Mouse (Mus musculus): ENCODE measurements around the gene Dst.

Dst gene

DNA sequence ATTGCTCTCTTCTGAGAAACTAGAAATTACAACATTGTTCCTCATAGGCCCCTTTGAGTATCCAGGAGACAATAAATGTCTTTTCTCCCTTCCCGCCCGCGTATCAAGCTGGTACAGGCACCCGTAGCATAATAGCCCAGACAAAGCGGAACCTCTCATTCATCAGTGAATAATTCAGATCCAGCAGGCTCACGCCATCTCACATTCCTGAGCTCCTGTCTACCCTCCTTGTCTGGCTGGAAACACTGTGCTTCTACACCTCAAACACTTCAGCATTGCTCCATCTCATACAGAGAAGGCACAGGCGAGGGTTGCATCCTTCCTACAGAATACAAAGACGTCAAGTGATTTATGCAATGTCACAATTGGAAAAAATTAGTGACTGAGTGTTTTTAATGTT, 23.8 kb downstream of the Dst start:
- DNase-seq (ENCODE audit: low spot score): no peak

DNA sequence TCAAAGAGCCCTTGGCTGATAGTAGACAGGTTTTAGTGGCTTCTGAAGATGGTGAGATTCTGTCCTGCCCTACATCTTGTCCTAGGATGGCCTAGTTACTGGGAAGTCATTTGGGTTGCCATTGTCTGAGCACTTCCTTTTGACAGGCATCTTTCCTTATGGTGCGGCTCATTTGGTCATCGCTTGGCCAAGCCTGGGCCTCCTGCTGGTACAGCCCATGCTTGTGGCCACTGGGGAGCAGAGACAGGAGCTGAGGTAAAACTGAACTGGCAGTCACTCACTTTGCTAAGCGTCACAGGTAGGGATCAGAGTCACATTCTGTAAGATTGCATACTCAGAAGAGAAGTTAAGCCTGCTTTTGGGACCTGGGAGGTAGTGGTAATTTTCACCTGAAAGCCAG, 24.2 kb downstream of the Dst start:
- DNase-seq (ENCODE audit: low spot score): no peak

DNA sequence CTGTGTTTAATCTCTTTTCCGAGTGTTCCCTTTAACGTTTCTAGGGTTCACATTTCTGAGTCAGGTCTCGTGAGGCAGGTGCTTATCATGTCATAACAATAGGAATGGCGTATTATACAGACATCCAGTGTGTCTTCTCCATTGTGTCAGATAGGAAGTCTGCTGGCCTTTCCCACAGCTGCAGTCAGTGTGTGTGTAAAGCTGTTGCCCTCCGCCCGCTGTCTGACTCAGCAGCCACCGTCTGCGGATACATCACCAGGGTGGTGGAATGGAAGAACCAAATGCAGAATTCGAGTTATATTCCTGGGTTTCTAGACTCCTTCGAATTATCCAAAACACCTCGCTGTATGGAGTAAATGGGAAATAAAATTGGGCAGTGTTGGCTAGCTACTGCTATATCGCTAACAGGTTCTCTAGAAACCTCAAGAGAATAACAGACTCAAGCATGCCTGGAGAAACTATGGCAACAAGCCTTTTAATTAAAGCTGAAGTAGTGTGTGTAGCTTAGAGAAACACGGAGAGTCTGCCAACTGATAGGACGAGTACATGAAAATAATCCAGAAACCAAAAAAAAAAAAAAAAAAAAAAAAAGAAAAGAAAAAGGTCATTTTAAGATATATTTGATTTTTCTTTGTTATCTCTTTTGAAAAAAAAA, 24.9 kb downstream of the Dst start:
- DNase-seq (ENCODE audit: low spot score): no peak

DNA sequence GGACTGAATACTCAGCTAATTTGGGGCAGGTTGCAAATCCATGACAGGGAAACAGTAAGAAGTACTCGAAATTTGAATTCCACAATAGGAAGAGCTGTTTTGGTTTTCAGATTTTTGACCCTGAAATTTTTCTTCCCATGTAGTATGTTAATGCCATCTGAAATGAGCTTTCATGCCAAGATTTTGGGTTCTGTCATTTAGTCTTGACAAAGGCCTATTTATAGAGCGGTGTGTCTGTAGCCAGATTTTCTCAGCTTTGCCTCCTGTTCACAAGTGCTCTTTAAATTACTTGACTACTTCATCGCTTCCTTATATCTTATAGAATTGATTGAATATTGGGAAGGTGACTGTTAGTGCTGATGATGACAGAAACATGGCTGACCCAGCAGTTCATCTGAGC, 27.9 kb downstream of the Dst start:
- no peak for DNase-seq (ENCODE audit: low spot score)

DNA sequence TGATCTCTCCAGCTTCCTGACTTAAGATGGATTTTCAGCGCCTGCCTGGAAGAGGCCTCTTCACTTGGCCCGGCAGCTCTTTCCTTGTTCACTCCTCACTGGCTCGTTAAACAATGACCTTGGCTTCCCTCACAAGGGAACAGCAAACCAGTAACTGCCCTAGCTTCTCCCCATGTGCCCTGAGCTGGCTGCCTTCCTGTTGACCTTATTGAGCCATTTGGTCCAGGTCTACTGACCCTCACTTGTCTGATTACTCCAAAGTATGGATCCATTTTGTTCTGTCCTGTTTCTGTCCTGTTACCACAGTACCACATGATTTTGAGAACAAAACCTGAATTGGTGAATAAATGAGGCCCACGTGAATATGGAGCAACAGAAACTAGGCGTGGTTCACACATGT, 31.8 kb downstream of the Dst start:
- DNase-seq (ENCODE audit: low spot score): no peak

DNA sequence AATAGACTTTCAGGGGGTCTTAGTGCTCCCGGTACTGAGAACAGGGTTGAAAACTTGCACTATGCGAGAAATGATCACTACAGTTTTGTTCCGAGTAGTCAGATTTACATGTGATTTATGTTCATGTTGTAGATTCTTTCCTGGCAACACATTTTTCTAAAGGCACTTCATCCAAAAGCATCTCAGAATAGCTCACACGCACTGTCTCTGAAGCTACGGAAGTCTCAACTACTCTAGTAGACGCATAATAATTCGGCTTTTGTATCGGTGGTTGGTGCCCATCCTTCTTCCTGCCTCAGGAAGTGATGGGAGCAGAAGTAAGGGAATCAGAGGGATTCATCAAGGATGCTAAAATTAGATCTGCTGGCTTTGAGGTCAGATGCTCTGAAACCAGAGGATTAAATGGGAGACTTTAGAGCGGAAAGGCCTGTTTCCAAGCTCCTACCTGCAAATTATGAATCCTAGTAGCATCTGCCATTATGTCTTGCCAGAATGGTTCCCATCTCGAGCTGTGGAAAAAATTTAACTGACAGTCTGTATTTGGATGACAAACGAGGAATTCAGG, 32.4 kb downstream of the Dst start:
- no peak for DNase-seq (ENCODE audit: low spot score)

DNA sequence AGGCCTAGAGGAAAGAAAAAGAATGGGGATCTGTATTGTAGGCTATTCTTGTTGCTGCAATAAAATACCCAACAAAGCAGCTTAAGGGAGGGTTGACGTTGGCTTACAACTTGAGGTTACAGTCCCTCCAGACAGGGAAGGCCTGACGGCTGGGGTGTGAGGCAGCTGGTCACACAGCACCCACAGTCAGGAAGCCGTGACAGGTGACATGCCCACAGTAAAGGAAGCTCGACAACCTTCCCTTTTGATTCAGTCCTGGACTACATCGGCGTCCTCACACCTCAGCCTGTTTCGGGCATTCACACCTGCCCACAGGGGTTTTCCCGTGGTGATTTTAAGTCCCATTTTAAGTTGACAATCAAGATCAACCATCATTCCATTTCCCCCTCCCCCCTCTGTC, 34.6 kb downstream of the Dst start:
- no peak for DNase-seq (ENCODE audit: low spot score)

DNA sequence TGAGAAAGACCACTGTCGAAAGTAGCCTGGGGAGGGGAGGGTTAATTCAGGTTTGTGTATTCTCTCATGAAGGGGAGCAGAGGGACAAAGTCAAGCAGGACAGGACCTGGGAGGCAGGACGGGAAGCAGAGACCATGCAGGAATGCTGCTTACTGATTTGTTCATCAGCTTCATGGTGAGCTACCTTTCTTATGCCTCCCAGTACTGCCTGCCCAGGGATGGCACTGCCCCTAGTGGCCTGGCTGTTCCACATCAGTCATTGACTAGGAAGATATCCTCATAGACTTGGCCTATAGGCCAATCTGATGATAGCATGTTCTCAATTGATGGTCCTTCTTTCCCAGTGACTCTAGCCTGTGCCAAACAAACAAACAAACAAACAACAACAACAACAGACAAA, 35.9 kb downstream of the Dst start:
- DNase-seq (ENCODE audit: low spot score): no peak

DNA sequence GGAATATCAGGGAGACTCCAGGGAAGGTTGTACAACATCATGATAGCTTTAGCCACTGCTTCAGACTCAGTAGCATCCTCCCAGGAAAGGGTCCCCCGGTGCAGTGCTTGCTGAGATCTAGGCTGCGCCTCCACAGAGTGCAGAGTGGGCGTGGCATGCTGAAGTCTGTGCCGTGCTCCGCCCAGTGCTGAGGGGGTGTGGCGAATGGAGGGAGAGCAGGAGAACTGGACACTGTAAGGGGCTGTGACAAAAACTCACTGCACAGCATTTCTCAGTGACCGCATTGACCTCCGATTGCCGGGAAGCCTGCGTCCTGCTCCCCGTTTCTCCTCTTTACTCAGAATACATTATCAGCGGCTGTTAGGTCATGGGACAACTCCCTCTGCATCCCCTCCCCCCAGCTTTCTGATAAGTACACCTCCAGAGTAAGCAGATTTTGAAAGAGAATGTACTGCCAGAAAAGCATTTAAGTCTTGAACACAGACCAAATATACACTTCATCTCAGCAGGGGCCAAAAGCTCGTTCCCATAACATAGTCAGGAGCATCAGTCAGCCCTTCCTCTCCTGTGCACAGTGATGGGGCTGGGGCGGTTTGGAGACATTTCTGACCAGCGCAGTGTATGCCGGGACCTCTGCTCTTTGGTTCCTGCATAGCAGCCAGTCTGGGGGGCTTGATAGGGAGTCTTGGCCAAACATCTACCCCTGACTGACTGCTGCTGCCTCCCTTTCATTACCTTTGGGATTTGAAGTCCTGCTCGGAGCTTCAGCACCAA, 37.1 kb downstream of the Dst start:
- DNase-seq (ENCODE audit: low spot score): peak; percentile 32

DNA sequence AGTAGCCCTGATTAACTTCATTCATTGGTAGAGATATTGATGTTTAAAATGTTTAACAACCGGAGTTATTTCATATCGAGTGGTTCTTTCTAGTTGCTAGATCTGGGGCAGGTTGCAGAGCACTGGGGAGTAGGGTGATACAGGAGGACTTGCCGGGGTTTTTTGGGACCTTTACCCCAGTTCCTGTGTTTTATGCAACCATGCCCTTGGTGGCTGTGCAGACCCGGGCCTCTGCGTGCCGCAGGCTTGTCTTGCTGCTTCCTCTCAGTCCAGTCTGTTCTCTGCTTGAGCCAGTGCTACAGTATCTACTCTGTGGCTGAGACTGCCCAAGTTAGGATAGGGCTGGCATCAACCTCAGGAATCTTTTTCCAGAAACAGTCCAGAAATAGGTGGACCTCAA, 37.7 kb downstream of the Dst start:
- DNase-seq (ENCODE audit: low spot score): no peak

DNA sequence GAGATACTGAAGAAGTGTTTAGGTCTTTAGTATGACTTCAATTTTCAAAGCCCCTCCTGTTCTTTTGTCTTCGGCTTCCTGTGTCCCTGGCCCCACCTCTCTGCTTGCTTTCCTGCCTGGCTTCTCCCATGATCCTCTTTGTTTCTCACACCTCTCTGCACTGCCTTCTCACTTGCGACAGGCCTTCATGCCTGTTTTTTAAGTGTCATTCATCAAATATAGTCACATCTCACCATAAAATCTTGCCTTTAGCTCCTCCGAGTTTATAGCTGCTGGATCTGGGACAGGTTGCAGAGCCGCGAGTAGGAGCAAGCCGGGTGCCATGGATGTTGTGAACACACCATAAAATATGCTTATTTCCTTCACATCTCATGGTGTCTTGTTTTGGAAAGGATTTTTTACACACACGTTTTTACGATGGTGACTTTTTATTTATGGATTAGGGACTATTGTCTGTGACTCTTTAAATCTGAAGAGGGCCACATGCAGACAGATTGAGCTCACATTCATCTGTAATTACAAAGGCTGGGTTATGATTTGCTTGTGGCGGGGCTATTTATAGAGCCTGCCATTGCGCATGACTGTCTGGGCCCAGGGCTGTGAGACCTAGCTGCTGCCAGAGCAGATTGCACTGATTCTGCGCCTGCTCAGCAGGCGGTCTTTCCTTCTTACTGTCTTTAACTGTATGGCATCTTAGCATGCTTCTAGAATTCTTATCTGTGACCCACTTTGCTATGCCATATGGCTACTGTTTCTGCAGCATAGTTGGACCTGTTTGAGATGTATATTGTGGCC, 38.8 kb downstream of the Dst start:
- peak; percentile 27 for DNase-seq (ENCODE audit: low spot score)

DNA sequence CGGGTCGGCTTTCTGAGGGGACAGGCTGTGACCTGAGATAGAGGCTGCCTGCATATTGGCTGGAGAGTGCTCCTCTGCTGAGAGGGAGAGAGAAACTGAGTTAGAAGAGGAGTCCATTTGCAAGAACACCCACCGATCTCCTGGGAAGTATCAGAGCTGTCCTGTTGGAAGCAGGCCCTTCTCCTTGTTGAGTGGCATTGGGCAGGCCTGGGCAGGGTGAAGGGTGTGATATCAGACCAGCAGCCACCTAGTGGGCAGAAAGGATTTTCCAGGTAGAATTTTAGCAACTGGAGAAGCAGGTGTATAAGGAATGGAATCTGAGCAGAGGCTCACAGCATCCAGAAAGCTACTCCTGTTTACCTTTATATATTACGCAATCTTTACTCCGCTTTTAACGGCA, 39.8 kb downstream of the Dst start:
- DNase-seq (ENCODE audit: low spot score): no peak

DNA sequence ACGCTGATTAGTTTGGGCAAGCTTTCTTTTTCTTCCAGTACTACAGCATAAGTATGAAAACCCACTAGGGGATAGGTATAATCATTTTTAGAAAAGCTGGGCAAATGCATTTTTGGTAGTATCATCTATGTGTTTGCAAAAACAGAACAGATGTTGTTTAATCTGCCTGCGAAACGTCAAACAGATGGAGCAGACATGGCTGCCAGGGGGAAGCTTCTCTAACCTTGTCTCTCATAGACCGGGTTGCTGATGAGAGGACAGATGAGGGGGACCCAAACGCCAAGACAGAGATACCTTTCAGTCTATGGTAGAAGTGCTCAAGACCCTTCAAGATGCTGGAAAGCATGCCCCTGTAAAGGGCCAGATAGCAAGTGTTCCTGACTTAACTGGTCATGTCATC, 40.5 kb downstream of the Dst start:
- DNase-seq (ENCODE audit: low spot score): no peak

DNA sequence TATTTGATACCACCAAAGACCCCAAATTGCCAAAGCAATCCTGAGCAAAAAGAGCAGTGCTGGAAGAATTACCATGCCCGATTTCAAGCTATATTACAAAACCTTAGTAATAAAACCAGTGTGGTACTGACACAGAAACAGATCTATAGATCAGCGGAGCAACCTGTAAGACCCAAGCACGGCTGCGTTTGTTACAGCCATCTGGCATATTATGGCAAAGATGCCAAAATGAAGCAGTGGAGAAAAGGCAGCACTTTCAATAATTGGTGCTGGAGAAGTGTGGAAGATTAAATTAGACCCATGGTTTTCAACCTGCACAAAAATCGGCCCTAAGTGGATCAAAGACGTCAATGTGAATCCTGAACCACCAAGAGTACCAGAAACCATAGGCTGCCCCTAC, 47.6 kb downstream of the Dst start:
- DNase-seq (ENCODE audit: low spot score): no peak

DNA sequence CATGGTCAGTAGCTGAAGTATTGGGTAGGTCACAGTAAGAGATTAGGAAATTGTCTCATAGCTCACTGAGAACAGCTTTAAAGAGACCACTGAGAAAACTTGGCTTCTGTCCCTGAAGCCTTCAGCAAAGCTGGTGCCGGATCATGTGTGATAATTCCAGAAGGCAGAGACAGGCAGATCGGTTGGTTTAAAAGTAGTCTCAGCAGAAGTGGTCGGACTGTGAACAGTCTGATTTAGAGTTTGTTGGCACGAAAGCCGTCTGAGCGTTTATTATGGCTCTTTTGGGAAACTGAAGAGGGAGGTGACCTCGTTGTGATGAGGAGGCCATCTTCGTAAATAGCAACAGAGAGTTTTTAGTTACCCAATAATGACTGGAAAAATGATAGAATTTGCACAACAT, 52.4 kb downstream of the Dst start:
- no peak for DNase-seq (ENCODE audit: low spot score)

DNA sequence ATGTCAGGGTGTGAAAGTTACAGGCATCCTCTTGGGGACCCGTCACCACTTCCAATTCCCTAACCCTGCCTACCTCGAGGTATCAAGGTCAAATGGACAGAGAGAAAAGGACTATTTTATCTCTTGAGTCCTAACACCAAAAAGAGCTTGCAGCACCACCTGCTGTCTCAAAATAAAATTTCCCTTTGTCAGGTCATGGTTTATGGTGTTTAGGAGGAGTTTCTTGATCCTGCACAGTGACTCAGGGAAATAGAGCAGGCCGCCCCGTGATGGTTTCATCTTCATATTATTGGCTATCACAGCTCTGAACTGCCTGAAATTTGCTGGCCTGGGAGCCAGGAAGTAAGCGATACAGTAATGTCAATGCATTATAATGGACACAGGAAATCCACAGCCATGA, 56.6 kb downstream of the Dst start:
- peak; percentile 72 for DNase-seq (ENCODE audit: low spot score)

DNA sequence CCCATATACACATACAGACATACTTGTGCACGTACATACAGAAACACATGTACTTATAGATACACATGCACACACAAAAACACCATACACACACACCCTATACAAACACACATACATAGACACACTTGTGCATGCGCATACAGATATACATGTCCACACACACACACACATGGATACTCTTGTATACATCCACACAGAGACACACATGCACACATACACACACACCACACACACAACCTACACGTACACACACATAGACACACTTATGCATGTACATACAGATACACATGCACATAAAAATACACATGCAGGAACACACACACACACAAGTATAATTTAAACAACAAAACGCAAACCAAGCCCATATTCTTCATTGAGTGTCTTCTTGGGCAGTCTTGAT, 57.8 kb downstream of the Dst start:
- no peak for DNase-seq (ENCODE audit: low spot score)

DNA sequence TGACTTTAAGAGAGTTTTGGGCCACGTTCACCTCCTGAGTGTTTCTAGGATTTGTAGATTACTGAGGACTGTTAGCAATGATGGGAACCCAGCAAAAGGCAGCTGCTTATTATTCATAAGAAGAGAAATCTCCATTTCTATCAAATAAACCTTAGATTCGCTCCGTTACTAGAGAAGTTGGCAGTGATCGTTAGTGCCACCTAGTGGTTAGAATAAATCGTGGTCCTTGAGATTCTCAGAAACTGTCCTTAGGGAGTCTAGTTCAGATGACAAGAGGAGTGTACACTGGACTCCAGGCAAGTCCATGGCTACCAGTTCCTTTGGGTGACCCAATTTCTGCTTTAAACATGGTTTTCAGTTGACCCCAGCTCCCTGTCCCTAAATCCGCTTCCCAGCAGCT, 58.3 kb downstream of the Dst start:
- peak; percentile 91 for DNase-seq (ENCODE audit: low spot score)

DNA sequence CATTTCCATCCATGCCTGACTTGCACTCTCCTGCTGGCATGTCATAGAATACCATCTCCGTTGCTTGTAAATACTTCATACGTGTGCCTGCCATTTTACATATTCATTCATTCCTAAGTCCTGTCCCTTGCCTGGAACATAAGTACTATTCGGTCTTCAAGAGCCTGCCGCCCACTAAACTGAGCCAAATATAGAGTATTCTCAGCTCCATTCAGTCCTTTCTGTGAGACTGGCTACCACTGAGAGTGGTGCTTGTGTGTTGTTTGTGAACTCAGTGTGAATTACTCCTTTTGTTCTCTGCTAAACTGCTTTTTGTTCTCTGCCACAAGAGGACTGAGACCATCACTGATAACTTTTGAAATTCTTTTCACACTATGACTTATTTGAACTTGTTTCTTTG, 59.2 kb downstream of the Dst start:
- DNase-seq (ENCODE audit: low spot score): no peak

DNA sequence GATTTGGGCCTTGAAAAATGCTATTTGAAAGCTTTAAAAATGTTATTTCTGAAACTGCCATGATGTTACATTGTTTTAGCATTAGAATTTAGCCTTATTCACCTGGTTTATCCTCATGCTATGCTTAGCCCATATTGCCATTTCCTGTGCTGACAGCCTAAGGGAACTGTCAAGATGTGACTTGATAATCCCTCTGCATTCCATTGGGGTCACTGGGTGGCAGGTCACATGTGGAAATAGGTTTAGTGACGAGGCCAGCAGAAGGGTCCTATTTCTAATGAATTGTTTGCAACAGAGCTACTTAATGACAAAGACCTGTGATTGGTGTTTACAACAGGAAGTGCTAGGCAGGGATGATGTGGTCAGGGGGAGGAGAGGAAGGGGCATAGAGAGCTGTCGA, 61.9 kb downstream of the Dst start:
- no peak for DNase-seq (ENCODE audit: low spot score)

DNA sequence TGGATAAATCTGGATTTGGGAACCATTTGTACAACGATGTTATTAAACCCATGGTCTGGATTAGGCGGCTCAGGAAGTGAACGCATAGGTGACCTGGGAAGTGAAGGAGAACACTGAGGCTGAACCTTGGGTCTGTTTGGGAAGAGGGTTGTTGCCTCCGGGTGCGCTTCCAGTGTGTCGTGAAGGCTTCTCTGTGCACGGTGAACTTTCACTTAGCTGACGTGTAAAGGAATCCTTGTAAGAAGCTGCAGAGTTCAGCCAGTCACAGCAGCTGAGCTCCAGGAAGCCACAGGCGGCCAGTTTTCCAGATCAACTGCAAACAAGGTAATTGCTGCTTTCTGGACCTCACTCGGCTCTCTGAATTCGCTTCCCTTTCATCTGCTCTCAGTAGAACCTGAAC, 66.4 kb downstream of the Dst start:
- DNase-seq (ENCODE audit: low spot score): no peak

DNA sequence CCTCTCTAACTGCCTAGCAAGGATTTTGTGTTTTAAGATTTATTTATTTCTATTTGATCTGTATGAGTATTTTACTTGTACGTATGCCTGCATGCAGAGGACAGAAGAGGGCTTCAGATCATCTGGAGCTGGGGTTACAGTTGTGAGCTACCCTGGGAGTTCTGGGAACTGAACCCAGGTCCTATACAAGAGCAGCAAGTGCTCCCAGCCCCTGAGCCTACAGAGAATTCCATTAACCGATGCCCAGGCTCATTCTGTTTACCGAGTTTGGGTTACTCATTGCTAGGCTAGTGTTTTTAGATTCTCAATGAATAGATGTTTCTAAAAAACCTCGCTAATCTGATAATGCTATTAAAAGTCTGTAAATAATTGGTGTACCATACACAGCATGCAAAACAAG, 67.3 kb downstream of the Dst start:
- DNase-seq (ENCODE audit: low spot score): no peak

DNA sequence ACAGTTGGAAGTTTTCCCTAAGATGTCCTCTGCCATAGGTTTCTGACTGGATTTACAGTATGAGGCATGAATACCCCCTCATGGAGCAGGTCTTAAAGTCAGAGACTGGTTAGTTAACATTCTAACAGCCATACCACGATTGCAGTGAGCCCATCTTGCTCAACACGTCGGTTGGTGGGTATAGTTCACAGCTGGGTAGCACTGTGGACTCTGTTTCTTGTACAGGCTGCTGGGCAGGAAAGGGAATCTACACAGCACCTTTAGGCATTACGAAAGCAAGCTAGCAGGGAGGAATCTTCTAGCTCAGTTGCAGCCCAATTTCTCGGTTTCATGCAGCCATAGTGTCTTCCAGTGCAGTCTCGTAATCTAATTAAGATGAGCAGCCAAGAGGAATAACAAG, 69.8 kb downstream of the Dst start:
- DNase-seq (ENCODE audit: low spot score): no peak
